Mouse (Mus musculus) spleen, postnatal 36 days (tissue): ENCODE measurements at regions not wholly inside any gene's neighbourhood (a gene's known extent, or its start where the extent isn't known, plus 50 kb on each side); places are given as distances from the start of the nearest gene placed in this dataset.

ENCODE experiments used
- DNase-seq, 2 experiments: peaks; one replicate each; pipeline ENCODE4 v3.0.0; 2022; ENCODE audit warnings: low spot score in 2 of 2, mixed read lengths in 1 of 2

GRCm38 (mm10) chr4:124542696-124543095, 67.9 kb downstream of the 3100002H09Rik start:
- no peak for DNase-seq

- no peak for DNase-seq
Observed at GRCm38 (mm10) chr4:124538471-124538870, 72.1 kb downstream of the 3100002H09Rik start.

DNA sequence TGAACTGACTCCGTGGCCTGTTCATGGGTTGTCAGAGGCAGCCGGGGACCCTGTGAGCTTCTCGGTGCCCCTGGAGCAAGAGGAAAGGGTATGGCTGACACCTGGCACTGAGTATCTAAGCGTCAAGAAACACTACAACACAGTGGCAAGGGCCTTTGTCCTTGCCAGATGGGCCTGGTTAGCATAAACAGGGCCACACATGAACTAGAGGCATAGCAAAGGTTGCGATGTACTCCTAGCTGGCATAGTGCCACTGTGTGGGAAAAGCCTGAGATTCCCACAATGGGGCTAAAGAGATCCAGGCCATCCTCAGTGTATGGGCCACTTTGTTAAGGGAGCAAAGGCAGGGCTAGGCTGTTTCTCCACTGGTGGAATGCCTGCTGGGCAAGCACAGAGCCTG, 72.9 kb downstream of the 3100002H09Rik start:
- no peak for DNase-seq

DNA sequence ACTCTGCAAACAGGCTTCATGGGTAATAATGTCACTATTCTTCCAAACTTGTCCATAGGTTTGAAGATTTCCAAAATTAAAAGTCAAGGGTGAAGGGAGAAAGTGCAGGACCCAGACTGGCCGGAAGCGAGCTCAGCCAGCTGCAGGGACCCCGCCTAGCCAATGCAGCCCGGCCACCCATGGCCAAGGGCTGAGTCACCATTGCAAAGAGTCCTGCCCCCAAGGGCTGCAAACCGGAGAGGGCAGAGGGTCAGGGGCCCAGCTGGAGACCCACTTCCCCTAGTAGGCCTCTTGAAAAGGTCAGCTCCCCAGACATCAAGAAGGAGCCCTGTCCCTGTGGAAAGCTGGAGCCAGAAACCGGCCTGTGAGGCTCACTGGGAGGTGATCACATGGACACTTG, 77.0 kb downstream of the 3100002H09Rik start:
- no peak for DNase-seq

DNA sequence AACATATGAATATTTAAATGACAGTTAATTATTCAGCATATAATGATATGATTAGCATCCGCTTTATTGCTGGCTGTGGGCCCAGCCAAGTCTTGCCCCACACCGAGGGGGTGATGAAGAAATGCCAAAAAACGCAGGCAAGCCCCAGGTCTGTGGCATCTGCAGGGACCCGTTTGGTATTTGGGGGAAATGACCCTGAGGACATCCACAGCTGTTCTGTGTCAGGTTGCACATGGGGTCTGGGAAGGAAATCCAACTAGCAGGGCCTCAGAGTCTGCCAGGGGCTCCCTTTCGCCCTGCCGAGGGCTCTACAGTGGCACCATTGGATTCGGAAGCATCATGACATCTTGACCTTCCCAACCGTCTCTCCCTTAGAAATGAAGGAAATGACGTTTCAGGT, 80.0 kb downstream of the 3100002H09Rik start:
- no peak for DNase-seq

DNA sequence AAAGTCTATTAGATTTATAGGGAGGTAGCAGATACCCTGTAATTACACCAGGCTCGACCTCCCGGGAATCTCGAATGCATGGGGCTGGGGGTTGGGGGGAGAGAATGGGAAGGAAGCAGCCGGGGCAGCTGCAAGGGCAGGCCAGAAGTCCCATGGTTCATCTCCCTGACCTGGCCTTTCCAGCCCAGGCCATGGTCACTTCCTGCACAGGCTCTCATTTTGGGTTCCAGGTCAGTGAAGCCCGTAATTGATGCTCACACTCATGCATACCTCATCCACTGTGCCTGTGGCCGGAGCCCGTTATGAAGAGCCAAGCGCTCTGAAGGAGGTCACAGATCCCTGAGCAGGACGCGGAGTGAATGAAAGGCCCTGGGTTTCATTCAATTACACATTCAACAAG, 83.8 kb downstream of the 3100002H09Rik start:
- no peak for DNase-seq

- DNase-seq, result no peak
Observed at GRCm38 (mm10) chr4:124526362-124526761, 84.2 kb downstream of the 3100002H09Rik start.

- no peak for DNase-seq
Observed at GRCm38 (mm10) chr4:124520309-124520708, 90.3 kb downstream of the 3100002H09Rik start.

- DNase-seq, result no peak
Observed at GRCm38 (mm10) chr4:124511761-124512160, 98.8 kb downstream of the 3100002H09Rik start.

DNA sequence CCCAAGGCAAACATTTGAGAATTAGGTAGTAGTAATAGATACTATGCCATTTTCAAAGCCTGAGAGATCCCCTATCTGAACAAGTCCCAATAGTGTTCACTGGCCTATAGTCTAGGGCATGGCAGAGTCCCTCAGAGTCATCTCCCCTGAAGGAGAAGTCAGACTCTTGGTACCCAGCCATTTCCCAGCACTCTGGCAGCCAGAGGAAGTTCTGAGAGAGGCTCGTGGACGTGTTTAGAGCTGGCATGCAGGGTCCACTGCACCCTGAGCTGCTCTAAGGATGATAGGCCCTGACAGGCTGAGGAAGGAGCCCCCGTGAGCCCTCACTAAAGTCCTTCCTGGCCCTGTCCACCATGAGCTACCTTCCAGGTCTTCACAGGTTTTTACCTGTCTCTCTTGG, 99.8 kb downstream of the 3100002H09Rik start:
- DNase-seq, result no peak

DNA sequence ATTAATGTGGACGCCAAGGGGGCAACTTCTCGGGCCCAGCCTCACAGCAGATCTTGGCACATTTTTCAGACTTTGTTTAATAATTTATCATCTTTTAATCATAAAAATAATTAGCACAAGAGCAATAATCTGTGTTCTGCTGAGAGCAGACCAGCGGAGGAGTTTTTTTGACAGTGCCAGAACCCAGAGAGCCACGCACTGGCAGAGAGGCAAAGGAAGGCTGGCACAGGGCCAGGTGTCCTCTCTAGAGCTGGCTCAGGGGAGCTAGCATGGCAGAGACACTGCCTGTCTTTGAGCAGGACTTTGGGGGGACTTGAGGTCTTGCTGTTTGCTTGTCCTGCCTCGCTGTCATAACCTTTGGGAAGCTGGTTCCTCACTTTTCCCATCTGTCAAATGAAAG, 100.9 kb downstream of the 3100002H09Rik start:
- DNase-seq, result no peak

GRCm38 (mm10) chr4:124506083-124506647, 104.4 kb downstream of the 3100002H09Rik start:
- DNase-seq, result no peak

DNA sequence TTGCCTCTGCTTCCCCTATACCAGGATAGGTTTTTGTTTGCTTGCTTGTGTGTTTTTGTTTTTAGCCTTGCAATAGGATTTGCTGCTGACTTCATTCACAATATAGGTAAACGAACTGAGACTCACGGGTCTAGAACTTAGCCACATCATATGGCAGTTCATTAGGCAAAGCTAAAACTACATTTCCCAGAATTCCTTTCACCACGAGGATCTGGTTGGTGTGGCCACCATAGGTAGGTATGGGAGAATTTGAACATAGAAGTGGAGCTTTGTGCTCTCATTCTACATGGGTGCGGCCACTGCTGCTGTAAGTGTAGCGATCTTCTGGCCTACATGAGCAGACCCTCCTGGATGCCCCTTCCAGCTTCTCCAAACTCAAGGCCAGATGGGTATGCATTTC, 108.8 kb downstream of the 3100002H09Rik start:
- no peak for DNase-seq

- DNase-seq, result no peak
Observed at GRCm38 (mm10) chr4:124498043-124498442, 112.6 kb downstream of the 3100002H09Rik start.

DNA sequence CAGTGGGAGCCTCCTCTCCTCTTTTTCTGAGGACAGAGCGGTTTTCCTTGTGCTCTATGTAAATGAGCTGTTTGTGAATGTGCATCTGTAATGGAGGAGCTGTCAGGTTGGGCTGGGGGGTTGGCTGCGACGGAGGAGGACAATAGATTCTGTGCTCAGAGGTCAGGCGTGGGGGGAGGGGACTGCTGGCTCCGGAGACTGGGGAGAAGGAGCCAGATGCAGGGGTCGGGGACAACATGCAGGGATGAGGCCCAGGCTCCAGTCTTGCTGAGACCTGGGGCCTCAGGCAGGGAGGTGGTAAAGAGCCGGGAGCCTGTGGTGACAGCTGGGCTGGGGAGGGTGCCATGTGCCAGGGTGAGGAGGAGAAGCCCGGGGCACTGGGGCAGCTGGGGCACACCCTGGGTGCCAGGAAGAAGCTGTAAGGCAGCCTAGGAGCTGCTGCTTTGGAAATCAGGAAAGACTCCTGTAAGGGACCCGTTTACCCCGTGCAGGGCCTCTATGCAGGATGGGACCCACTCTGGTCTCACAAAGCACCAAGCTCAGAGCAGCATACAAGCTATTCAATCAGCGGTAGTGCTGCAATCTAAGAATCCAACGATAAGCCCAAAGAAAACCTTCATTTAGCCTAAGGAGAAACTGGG, 124.5 kb downstream of the 3100002H09Rik start:
- no peak for DNase-seq

- no peak for DNase-seq
Observed at GRCm38 (mm10) chr4:124484613-124485586, 125.7 kb downstream of the 3100002H09Rik start.

DNA sequence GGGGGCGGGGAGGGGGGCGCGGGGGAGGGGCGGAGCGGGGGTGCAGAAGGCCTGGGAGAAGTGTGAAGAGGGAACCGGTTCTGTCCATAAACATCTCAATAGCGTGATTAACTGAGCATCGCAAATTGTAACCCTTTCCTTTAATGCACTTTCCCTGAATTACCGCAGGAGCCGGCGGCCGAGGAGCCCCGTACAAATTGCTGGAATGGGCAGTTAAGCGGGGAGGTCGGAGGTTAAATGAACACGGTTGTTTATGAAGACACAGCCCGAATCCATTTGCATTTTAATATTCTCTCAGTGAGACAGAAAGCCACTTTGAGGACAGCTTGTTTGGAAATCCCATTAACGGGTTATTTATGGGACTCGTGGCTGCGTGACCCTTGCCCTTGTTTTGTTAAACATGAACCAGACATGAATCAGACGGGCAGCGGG, 132.7 kb downstream of the 3100002H09Rik start:
- DNase-seq, result no peak

GRCm38 (mm10) chr4:124477359-124477868, 133.2 kb downstream of the 3100002H09Rik start:
- DNase-seq, result no peak

- DNase-seq, result no peak
Observed at GRCm38 (mm10) chr4:124465229-124465820, 145.3 kb downstream of the 3100002H09Rik start.

- DNase-seq, result no peak
Observed at GRCm38 (mm10) chr4:124455511-124456338, 154.9 kb downstream of the 3100002H09Rik start.

DNA sequence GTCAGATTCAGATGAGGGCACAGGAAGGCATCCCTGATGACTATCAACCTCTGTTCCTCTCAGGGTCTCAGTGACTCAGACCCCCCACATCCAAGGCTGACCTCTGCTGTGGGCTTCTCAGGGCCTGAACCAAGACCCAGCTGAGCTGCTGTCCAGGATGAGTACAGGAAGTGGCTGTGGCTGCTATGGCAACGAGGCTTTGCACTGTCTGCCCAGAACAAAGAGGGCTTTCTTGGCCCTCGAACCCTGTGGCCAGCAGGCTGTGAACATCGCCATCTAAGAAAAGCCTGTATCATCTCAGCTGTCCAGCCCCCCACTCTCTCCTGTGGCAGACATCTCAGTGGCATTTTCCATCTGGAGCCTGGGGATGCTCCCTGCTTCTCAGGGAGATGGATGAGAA, 159.5 kb downstream of the 3100002H09Rik start:
- no peak for DNase-seq
